Mouse (Mus musculus) heart, adult 8-10 months (tissue): ENCODE data around the gene Hist2h2bb. TPM values are rescaled to one million over a fixed set of nuclear protein-coding genes. Genes with fewer than 3 reads are reported as not detected.
"Not testable (repeated sequence)": the region's sequence is repeated elsewhere in the genome, so short reads cannot be mapped to it uniquely, and the experiment has no call there.

Experiments used
- DNase-seq: peaks from one replicate; pipeline ENCODE4 v3.0.0; 2022; ENCODE audit warnings: low spot score
- total RNA-seq, 4 experiments: library from RNA; stranded (reverse); gene quantifications; 2 replicates each; pipeline ENCODE4 v1.2.4; 2022

Gene Hist2h2bb
- total RNA-seq, 4 experiments from 2014 or later = 28.0 to 42.3 (median 33.7) TPM

DNA sequence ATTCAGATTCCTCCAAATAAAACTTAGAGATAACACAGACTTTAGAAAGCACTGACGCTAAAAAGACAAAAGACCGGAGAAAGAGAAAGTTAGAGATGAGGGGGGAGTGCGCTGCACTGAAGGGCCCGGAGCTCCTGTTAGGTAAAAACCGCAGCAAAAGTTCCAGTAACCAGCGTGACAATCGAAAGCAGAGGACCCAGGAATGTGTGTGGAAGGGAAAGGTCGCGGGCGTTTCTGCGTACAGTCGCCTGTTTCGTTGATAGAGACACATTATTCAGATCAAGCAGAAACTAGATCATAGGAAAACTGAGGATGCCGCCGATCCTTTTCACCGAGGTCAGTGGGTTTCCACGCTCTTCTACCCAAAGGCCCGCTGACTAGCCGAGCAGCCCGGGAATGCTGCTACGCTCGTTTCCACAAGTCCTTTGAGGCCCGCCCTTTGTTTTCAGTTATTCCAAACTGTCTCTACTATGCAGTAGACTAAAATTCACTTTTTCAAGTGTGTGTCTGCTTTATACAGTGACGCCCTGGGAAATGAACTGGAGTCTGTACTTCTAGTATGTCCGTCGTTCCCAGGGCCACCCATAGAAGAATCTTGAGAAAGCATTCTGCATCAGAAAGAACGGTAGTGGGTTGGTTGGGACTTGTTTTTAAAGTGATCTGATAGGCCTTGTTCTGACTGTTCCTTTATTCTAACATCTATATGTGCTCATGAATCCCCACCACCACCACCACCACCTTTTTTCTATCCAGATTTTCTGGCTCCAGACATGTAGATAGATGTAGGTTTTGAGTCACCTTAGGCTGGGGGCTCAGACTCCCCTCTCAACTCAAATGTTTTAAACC, 5.8 kb upstream of the Hist2h2bb start:
- DNase-seq = no peak

DNA sequence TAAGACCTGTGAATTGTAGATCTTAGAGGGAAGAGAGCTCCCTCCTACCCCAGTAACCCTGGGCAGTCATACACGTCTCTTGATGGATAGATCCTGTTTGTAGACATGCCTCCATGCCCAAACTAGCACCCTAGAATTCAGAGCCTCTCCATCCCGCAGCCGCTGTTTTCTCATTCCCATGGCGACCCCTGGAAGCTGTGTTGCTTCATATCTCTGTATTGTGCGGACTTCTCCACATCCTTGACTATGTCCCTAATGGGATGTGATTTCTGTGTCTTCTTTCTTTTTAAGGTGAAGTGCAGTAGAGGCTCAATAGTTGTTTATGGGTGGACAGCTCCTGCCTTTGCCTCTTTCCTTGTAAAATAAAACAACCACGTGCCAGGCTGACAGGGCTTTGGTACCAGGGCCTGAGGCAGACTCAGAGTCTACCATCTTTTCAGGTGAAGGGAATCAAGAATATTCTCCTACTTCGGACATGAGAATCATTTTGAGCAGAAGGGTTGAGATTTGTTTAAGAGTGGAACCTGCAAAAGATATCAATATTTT, 5.1 kb upstream of the Hist2h2bb start:
- DNase-seq = no peak

DNA sequence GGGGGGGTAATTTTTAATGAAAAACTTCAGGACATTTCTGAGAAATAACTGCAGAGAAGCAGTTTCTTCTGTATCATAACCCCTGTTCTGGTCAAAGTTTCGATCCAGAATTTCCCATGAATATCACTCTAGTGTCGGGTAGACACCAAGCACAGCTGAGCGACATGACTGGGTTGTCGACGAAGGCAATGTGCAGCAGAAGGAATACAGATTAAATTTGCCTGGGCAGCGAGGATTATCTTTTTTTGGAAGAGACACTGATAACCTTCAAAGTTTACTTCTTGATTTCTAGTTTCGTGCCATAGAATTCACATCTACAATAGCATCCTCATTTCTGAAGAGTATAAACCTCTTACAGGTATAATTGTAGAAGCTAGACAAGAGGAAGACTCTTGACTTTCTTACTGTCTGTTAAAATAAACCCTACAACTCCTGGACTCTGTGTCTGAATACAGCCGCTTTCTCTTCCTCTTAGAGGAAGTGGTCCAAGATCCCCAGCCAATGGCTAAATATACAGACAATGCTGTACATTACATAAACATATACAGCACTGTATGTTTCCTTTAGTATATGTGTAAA, 3.3 kb upstream of the Hist2h2bb start:
- no peak for DNase-seq

DNA sequence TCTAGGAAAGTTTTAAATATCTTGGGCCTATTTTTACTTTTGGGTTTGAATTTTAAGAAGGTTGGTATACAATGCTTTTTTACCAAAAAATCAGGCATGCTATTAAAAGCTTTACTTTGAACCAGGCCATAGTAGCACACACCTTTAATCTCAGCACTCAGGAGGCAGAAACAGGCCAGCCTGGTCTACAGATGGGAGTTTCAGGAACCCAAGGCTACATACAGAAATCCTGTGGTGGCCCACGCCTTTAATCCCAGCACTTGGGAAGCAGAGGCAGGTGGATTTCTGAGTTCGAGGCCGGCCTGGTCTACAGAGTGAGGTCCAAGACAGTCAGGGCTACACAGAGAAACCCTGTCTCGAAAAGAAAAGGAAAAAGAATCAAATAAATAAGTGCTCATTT, 2.0 kb upstream of the Hist2h2bb start:
- DNase-seq = no peak

DNA sequence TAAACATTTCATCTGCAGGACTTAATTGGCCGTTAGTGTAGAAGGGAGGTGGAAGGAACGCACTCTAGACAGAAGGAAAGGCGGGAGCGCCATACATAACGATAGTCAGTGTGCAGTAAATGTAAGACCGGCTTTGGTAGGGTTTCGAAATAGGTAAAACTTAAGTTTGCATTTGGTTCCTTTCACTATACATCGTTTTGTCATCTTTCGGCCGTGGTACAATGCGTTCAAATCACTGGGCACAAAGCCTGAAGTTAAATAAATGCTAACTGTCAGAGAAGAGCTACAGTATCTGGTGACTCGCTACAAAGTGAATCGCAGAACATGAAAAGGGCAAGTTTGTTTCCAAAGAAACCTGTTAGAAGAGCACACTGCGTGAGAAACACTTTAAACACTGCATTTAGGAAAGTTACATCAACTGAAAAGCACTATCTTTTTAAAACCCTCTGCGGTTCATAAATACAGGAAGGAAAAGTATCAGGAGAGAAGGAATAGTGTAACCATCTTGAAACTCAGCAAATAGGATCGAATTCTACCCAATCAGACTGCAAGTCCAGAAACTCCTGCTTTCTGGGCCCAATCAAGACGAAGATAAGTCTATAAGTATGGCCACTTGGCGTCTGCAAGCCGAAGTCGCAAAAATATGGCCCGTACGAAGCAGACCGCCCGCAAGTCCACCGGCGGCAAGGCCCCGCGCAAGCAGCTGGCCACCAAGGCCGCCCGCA, 1.3 kb upstream of the Hist2h2bb start, which contains the start of gene Hist2h3b:
TSS of gene Hist2h3b (plus strand) at position 604 of the 725 bp plus-strand sequence.
- DNase-seq = peak; percentile 86

DNA sequence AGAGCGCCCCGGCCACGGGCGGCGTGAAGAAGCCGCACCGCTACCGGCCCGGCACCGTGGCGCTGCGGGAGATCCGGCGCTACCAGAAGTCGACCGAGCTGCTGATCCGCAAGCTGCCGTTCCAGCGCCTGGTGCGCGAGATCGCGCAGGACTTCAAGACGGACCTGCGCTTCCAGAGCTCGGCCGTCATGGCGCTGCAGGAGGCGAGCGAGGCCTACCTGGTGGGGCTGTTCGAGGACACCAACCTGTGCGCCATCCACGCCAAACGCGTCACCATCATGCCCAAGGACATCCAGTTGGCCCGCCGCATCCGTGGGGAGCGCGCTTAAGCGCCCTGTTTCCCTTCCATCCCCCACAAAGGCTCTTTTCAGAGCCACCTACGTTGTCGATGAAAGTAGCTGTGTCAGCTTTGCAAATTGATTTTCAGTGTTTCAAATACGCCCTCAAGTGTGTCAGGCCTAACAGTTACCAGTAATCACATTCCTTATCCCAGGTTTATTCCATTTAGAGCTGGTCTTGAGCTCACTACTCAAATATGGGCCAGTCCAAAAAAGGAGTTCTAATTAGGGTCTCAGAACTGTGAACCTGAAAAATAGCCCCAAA, 675 bp upstream of the Hist2h2bb start:
- not testable (repeated sequence) for DNase-seq

DNA sequence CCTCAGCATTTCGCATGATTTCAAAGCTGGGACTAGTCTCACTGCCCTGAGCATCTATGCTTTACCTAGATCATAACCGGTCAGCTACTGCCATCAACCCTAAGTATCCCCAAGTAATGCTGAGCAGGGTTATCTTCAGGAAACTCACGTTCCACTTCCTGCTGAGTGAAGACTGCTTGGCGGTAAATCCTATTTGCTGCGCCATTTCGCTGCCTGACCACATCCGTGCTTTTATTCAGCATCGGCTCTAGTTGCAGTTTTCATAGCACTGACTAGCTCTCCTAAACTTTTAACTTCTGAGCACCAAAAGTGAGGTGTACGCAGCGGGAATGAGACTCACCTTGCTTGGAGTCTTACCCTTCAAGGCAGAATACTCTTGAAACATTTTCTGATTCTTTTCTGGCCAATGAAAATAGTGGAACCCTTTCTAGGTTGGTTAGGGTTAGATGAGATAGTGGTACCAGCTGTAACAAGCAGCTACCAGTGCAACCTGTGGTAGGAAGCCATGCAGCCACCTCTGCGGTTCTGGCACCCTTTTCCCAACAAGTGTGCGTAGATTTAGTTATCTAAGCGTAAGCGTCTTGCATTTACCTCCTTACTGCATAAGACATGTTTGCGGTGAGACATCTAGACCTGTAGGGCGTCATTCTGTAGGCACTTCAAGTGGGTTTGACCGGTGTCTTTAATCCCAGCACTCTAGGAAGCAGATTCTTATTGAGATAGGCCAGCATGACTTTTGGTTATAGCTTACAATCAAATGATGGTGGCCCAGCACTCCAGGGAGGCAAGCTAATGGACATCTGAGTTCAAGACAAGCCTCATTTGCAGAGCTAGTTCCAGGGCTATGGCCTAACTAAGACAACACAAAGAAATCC, 4.3 kb downstream of the Hist2h2bb start:
- DNase-seq = no peak

DNA sequence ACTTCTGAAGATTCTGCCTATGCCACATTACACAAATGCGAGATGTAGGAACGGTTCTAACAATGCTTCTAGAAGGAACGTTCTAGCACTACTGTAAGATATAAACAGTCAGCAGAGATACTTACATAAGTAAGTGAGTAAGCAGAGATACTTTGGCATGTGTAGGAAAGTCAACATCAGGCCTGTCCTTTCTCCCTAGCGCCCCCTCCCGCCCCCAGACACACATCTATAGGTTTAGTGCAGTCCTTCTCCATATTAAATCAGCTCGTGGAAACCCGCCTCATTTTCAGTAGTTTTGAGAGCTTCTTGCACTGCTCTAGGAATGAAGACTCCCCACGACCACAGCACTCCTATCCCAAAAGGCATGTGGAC, 7.9 kb downstream of the Hist2h2bb start:
- DNase-seq = no peak

DNA sequence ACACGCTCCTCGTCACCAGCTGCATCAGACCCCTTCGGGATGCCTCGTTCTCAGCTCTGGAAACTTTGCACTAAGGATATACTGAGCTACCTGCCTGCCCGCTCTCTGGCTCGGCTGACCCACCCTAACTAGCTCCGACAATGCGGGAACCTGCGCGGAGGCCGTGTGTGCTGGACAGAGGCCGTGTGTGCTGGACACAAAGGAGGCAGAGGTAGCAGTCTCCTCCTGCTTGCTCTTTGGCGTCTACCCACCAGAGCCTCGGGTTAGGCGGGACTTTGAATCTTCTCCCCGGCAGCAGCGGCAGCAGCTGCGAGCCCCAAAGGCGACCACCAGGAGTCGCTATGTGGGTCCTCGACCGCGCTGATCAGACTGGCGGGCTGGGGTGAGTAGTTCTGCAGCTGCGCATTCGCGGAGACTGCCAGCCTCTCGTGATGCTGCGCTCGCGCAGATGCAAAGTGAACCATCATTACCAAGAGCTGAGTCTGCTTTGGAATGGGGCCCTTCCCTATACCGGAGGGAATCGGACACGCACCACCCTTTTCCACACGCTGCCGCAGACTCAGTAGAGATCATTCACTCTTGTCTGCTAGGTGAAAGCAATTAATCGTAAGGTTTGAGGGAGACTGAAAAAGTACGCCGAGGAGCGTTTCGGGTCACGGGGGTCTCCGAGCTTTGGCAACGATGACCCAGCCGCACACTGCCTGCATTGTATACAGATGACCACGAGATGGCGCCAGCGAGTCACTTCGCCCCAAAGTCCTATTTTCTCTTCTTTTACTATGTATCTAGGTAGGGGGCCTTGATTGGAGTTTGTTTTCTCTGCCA, 8.5 kb downstream of the Hist2h2bb start:
- peak; percentile 88 for DNase-seq

GRCm38 (mm10) chr3:96280660-96281059, 11.1 kb downstream of the Hist2h2bb start:
- no peak for DNase-seq

DNA sequence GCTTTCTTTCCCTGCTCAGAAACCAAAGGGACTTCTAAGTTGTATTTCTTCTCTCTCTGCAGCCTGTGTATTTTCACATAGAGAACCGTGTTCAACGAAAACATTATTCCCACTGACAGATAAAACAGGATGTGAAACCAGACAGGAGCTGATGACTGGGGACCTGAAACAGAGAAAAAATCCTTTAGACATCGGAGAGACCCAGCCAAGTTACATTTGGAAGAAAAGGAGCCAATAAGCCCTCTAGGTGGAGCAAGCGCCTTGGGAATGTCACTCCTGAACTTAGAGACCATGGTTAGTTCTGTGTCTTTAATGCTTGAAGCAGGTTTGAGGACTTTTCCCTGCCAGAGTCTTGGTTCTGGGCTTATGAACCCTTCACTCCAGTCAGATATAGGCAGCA, 14.9 kb downstream of the Hist2h2bb start:
- no peak for DNase-seq

DNA sequence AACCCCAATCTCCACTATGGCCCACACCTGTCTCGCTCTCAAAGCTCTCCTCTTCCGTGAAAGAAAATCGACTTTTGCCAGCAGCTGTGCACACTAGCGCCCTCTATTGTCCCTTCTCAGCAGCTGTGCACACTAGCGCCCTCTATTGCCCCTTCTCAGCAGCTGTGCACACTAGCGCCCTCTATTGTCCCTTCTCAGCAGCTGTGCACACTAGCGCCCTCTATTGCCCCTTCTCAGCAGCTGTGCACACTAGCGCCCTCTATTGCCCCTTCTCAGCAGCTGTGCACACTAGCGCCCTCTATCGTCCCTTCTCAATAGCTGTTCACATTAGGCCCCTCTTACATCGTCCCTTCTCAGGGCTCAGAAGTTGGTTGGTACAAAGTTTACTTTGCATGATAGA, 17.8 kb downstream of the Hist2h2bb start:
- not testable (repeated sequence) for DNase-seq

- DNase-seq = no peak
Measured at GRCm38 (mm10) chr3:96289201-96289600, 19.6 kb downstream of the Hist2h2bb start.

GRCm38 (mm10) chr3:96290727-96291126, 21.2 kb downstream of the Hist2h2bb start:
- not testable (repeated sequence) for DNase-seq

- DNase-seq = no peak
Measured at GRCm38 (mm10) chr3:96292641-96293040, 23.1 kb downstream of the Hist2h2bb start.

DNA sequence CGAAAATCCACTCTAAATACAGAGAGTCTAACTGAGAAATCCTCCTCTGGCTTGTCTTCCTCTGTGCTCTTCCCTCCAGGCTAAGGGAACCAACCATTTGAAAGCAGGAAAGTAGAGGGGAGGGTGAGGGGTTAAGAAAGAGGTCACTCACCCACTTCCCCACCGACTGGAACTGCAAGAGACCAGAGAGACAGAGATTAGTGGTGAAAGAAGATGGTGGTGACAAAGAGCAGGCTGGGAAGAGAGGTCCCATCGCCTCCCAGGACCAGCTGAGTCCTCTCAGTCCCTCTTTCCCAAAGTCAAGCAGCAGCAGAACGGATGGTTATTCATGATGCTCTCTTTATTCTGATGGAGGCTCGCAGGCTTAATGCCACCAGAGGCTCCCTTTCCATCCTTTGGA, 23.8 kb downstream of the Hist2h2bb start:
- no peak for DNase-seq

DNA sequence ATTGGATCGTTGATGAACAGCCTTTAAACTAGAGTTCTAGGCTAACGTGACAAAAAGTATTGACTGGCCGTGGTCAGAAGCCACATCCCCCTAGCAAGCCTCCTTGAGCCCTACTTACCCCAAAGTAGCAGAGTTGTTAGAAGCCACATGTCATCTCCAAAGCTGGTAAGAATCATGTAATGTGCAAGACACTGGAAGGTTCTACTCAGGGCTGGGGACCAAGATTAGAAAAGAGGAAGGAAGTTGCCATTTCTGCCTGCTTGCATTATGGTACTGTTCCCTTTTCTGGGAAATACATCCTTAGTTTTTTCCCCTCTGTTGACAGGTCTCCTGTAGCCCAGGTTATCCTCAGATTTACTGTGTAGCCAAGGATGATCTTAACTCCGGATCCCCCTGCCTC, 24.2 kb downstream of the Hist2h2bb start, which contains the start of gene Fcgr1:
TSS of gene Fcgr1 (minus strand) at position 183 of the 400 bp plus-strand sequence.
- no peak for DNase-seq

DNA sequence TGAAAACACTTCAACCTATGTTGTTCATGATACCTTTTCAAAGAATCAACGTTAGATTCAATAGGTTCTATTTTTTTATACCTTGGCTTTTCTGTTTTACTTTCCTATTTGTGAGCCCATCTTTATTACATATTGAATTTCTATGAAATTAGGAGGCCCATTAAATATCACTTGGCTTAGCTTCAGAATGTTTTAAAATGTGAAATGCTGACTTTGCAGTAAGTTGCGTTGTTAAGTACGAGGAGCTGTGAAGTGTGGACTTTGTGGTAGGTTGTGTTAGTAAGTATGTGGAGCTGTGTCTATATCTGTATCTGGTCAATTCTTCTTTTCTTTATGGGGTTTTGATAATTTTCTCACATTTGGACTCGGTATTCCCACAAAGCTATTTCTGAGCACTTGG, 28.8 kb downstream of the Hist2h2bb start:
- DNase-seq = no peak

GRCm38 (mm10) chr3:96299562-96299961, 30.0 kb downstream of the Hist2h2bb start:
- DNase-seq = no peak
